Mouse (Mus musculus): ENCODE data around the gene A930004D18Rik.

DNA sequence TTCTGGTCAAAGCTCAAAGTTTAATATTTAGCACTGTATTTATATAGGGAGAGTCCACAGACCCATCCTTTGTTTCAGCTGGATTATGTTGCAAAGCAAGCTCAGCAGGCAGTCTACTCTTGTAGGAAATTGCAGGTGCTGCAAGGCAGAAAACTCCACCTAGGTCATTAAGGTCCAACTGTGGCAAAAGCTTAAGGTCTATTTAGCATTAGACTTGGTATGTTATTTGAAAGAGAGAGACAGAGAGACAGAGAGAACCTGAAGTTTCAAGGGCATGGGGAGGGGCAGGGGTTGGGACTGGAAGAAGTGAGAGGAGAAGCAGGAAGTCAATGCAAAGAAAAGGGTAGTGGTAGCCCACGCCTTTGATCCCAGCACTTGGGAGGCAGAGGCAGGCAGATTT is 54.8 kb downstream of the A930004D18Rik start:
- TF ChIP-seq TAL1 (IDR thresholded peaks at IDR 0.05; ENCODE audit: low read length), result no peak
- no peak for TF ChIP-seq GATA1 (IDR thresholded peaks at IDR 0.05; ENCODE audit: low read length)

All from erythroblast, embryonic 14.5 days (primary cell).